Mouse (Mus musculus) hindbrain, embryonic 11.5 days (tissue): ENCODE data around the gene Raet1e. TPM values are rescaled to one million over a fixed set of nuclear protein-coding genes. Genes with fewer than 3 reads are reported as not detected.

ENCODE experiments used
- ATAC-seq: fragments of 200-750 bp; cut with Nextera tagmentation; 2 replicates; pipeline ENCODE4 v1.8.0; 2017; ENCODE audit warnings: mild to moderate bottlenecking, moderate TSS enrichment, moderate library complexity; ENCODE audit not compliant: low FRiP score
- DNase-seq: peaks from one replicate; pipeline ENCODE4 v3.0.0-alpha.2; 2015; ENCODE audit warnings: low spot score
- H3K27ac ChIP-seq: fragments of 300-500 bp; sonication (generic); 2 replicates; pipeline ENCODE4 v1.5.1; 2014; ENCODE audit warnings: mild to moderate bottlenecking, low read depth, low read length
- H3K27me3 ChIP-seq: fragments of 300-500 bp; sonication (generic); 2 replicates; pipeline ENCODE4 v1.6.1; 2014; ENCODE audit warnings: mild to moderate bottlenecking, low read length, moderate library complexity, mixed read lengths; ENCODE audit not compliant: control insufficient read depth, insufficient read depth
- H3K36me3 ChIP-seq: fragments of 300-500 bp; sonication (generic); 2 replicates; pipeline ENCODE4 v1.6.1; 2014; ENCODE audit warnings: mild to moderate bottlenecking, low read length, moderate library complexity, mixed read lengths; ENCODE audit not compliant: control insufficient read depth, insufficient read depth
- H3K4me1 ChIP-seq: fragments of 300-500 bp; sonication (generic); replicated peaks from 2 replicates; pipeline ENCODE4 v1.6.1; 2014; ENCODE audit warnings: low read length, mixed read lengths; ENCODE audit not compliant: control insufficient read depth, insufficient read depth
- H3K4me2 ChIP-seq: fragments of 300-500 bp; sonication (generic); replicated peaks from 2 replicates; pipeline ENCODE4 v1.6.1; 2014; ENCODE audit warnings: mild to moderate bottlenecking, low read depth, low read length
- H3K4me3 ChIP-seq: fragments of 300-500 bp; sonication (generic); 2 replicates; pipeline ENCODE4 v1.5.1; 2014; ENCODE audit warnings: low read depth, low read length
- H3K9ac ChIP-seq: fragments of 300-500 bp; sonication (generic); 2 replicates; pipeline ENCODE4 v1.6.1; 2014; ENCODE audit warnings: low read depth, low read length
- H3K9me3 ChIP-seq: fragments of 300-500 bp; sonication (generic); 2 replicates; pipeline ENCODE4 v1.6.1; 2016; ENCODE audit warnings: low read length; ENCODE audit not compliant: control insufficient read depth
- WGBS: fragments of 180-500 bp; shearing (Covaris S2); extraction: QIAGEN DNeasy Blood & Tissue Kit; methylation state at CpG from one replicate; pipeline ENCODE4 v1.1.7; 2014; 5-methylcytosine and 5-hydroxymethylcytosine counted together
- polyA plus RNA-seq: library from polyadenylated mRNA; unstranded; fragments of >200 nt; fragmentation: Nextera tagmentation; extraction: Ambion mirVana; gene quantifications from 2 replicates; pipeline ENCODE4 v1.2.1, GENCODE M21; 2014

The Raet1e gene
- polyA plus RNA-seq, 1 experiment from 2014 or later = 11.7 TPM

GRCm38 (mm10) chr10:22297033-22297762 is 138.8 kb downstream of the Raet1e start:
- no peak overlapping the region for H3K9ac ChIP-seq
- H3K27me3 ChIP-seq = no peaks in the 10 kb centered on the region
- no peak overlapping the region for H3K27ac ChIP-seq
- H3K4me1 ChIP-seq = no peaks in the 10 kb centered on the region
- no peak overlapping the region for H3K4me3 ChIP-seq
- ATAC-seq (no peak), DNase-seq (no peak)
- H3K9me3 ChIP-seq = no peaks in the 10 kb centered on the region
- 89% methylated on average over 5 of the region's 5 CpGs for WGBS
- no peak overlapping the region for H3K4me2 ChIP-seq
- no peaks in the 10 kb centered on the region for H3K36me3 ChIP-seq

DNA sequence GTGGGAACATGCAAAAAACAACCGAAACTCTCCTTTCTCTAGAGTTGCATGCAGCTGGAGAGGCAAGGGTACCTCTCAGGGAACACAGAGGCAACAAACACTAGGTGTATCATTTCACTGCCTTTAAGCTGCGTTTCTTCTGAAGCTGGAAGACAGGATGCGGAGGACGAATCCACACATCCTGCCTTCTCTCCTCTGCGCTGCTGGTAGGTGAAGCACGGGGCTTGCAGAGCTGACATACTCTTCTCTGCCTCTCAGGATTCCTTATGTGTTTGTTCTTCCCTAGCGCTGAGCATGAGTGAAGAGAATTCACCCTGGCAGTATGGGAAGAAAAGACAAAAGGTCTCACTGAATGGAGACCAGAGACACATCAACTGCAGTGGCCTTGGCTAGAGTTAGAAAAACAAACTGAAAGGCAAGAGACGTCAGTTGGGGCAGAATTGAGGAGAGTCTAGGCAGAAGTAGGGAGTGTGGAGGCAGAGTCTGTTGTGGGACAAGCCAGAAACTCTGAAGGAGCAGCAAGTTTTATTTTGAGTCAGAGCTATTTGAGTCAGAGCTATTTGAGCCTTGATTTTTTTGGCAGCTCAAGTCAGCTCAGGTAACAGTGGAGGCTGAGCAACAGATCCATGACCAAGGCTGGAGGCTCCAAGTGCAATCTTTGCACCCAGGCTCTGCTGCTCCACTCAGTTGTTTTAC is 139.5 kb downstream of the Raet1e start:
- no peak for DNase-seq
- H3K4me2 ChIP-seq = no peak overlapping the region
- H3K4me3 ChIP-seq = no peak overlapping the region
- ATAC-seq = no peak
- no peaks in the 10 kb centered on the region for H3K36me3 ChIP-seq
- 68% methylated on average over 8 of the region's 8 CpGs for WGBS
- H3K27me3 ChIP-seq = no peaks in the 10 kb centered on the region
- no peaks in the 10 kb centered on the region for H3K9me3 ChIP-seq
- no peak overlapping the region for H3K9ac ChIP-seq
- no peak overlapping the region for H3K27ac ChIP-seq
- no peaks in the 10 kb centered on the region for H3K4me1 ChIP-seq

- Histone ChIP-seq H3K9me3 (no peaks in the 10 kb centered on the region), H3K4me1 (no peaks in the 10 kb centered on the region), H3K27ac (no peak overlapping the region), H3K9ac (no peak overlapping the region), H3K27me3 (no peaks in the 10 kb centered on the region), H3K36me3 (no peaks in the 10 kb centered on the region), H3K4me3 (no peak overlapping the region), H3K4me2 (no peak overlapping the region)
- no peak for ATAC-seq
- DNase-seq = no peak
- WGBS = 81% methylated on average over 2 of the region's 2 CpGs
These were observed 141.0 kb downstream of the Raet1e start for GRCm38 (mm10) chr10:22299324-22299723.

- DNase-seq = no peak
- Histone ChIP-seq H3K27me3 (no peaks in the 10 kb centered on the region), H3K36me3 (no peaks in the 10 kb centered on the region), H3K4me1 (no peaks in the 10 kb centered on the region), H3K9me3 (no peaks in the 10 kb centered on the region), H3K27ac (no peak overlapping the region), H3K9ac (no peak overlapping the region), H3K4me2 (no peak overlapping the region), H3K4me3 (no peak overlapping the region)
- WGBS = 86% methylated on average over 1 of the region's 1 CpGs
- no peak for ATAC-seq
These were observed 143.3 kb downstream of the Raet1e start for GRCm38 (mm10) chr10:22301641-22302040.

GRCm38 (mm10) chr10:22302344-22303057 is 144.1 kb downstream of the Raet1e start:
- Histone ChIP-seq H3K4me1 (no peaks in the 10 kb centered on the region), H3K4me3 (no peak overlapping the region), H3K9me3 (no peaks in the 10 kb centered on the region), H3K27me3 (no peaks in the 10 kb centered on the region), H3K36me3 (no peaks in the 10 kb centered on the region), H3K27ac (no peak overlapping the region), H3K4me2 (no peak overlapping the region), H3K9ac (no peak overlapping the region)
- WGBS = 77% methylated on average over 5 of the region's 5 CpGs
- no peak for ATAC-seq
- DNase-seq = no peak

- Histone ChIP-seq H3K27me3 (no peaks in the 10 kb centered on the region), H3K9me3 (no peaks in the 10 kb centered on the region), H3K36me3 (no peaks in the 10 kb centered on the region), H3K27ac (no peak overlapping the region), H3K9ac (no peak overlapping the region), H3K4me1 (no peaks in the 10 kb centered on the region), H3K4me2 (no peak overlapping the region), H3K4me3 (no peak overlapping the region)
- WGBS = 89% methylated on average over 6 of the region's 6 CpGs
- DNase-seq (no peak), ATAC-seq (no peak)
These were observed 145.4 kb downstream of the Raet1e start for GRCm38 (mm10) chr10:22303736-22304135.

DNA sequence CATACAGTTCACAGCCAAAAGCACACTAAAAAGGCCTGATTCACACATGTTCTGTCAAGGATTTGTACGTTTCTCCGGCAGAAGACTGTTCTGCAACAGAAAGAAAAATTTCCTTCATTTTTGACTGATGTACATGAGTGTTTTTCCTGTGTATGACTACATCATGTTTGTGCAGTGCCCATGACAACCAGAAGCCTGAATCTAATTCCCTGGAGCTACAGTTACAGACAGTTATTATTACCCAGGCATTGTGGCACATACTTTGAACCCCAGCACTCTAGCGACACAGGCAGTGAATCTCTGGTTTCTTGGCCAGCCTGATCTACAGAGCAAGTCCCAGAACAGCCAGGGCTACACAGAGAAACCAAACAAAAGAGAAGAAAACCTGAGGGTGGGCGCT is 147.4 kb downstream of the Raet1e start:
- Histone ChIP-seq H3K4me2 (no peak overlapping the region), H3K9me3 (no peaks in the 10 kb centered on the region), H3K27me3 (no peaks in the 10 kb centered on the region), H3K9ac (no peak overlapping the region), H3K4me3 (no peak overlapping the region), H3K27ac (no peak overlapping the region), H3K36me3 (no peaks in the 10 kb centered on the region), H3K4me1 (no peaks in the 10 kb centered on the region)
- WGBS = 85% methylated on average over 4 of the region's 4 CpGs
- ATAC-seq = no peak
- no peak for DNase-seq

DNA sequence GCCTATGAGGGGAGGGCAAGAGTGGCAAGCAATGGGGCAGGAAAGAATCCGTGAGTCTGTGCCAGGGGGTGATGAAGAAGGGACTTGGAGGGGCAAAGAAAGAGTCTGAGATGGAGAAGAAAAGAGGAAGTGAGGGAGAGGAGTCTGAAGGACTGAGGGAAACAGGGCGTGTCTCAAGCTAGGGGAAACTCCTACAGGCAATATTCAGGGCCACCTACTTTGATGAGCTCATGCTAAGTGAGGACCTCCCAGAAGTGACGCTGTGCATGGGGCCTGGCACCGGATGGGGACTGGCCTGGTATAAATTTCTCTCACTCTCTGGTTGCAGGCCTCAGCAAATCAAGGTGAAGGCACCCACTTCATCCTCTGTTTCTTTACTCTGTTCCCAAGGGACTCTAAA is 148.1 kb downstream of the Raet1e start:
- Histone ChIP-seq H3K4me2 (no peak overlapping the region), H3K9me3 (no peaks in the 10 kb centered on the region), H3K27ac (no peak overlapping the region), H3K9ac (no peak overlapping the region), H3K27me3 (no peaks in the 10 kb centered on the region), H3K4me1 (no peaks in the 10 kb centered on the region), H3K36me3 (no peaks in the 10 kb centered on the region), H3K4me3 (no peak overlapping the region)
- WGBS = 54% methylated on average over 4 of the region's 4 CpGs
- no peak for DNase-seq
- no peak for ATAC-seq
